9 mouse cellular contexts compared by ENCODE assay signal in genomic region chr13:52254185-52254584, GRCm38 (mm10).
A peak's percentile ranks its signal among the peaks of the same experiment; 100 is the strongest.
DNase-seq lines count a peak whose midpoint lies in the region; ATAC-seq and TF ChIP-seq lines count a peak whose summit lies in the region.
"Had no signal": no experiment of that assay in that cellular context is flagged by ENCODE, and none has a peak within 500 bp of the region (broad histone marks: within the 10 kb centered on the region; RNA-seq: fewer than 3 reads in every experiment).

No protein-coding gene starts in this region.

- H3K4me3 ChIP-seq in gastrocnemius, adult 2 months: no peak overlapping the region
- no peak overlapping the region for H3K4me3 ChIP-seq in embryonic facial prominence, embryonic 11.5 days (ENCODE audit: low read depth, low read length)
- no peak overlapping the region for H3K4me3 ChIP-seq in midbrain, embryonic 13.5 days (replicated peaks)
- H3K4me3 ChIP-seq: neural tube, embryonic 12.5 days had no signal

- H3K27ac ChIP-seq in gastrocnemius, adult 2 months: no peak overlapping the region
- no peak overlapping the region for H3K27ac ChIP-seq in embryonic facial prominence, embryonic 11.5 days (replicated peaks; ENCODE audit: low read depth, low read length)
- no peak overlapping the region for H3K27ac ChIP-seq in midbrain, embryonic 13.5 days
- H3K27ac ChIP-seq: neural tube, embryonic 12.5 days had no signal

- peak; percentile 64 for TF ChIP-seq CTCF in gastrocnemius, adult 2 months (IDR thresholded peaks at IDR 0.05)

- whole genome bisulfite sequencing in embryonic facial prominence, embryonic 11.5 days: 16% methylated on average over 9 of the region's 9 CpGs
- 13% methylated on average over 9 of the region's 9 CpGs for WGBS in midbrain, embryonic 13.5 days

- no peak for DNase-seq in gastrocnemius, adult 2 months
- DNase-seq in gastrocnemius, adult 8-10 months (ENCODE audit: low spot score in 2 of 2): no peak
- DNase-seq in urinary bladder, postnatal 14 days (ENCODE audit: low spot score): peak; percentile 20
- DNase-seq in urinary bladder, postnatal 4 days (ENCODE audit: low spot score in 2 of 2): no peak
- DNase-seq in embryonic facial prominence, embryonic 11.5 days (ENCODE audit: low spot score): peak; percentile 80
- peak; percentile 28 for DNase-seq in layer of hippocampus, adult 9-11 months

- ATAC-seq in embryonic facial prominence, embryonic 11.5 days (replicated peaks; ENCODE audit: insufficient number of reproducible peaks, low FRiP score, low TSS enrichment, low read depth): no peak
- ATAC-seq in midbrain, embryonic 13.5 days: peak; percentile 24; the same call in 1 of the 2 replicates
- ATAC-seq in inflammation-experienced regulatory T-cells, adult 6 months: no peak

- H3K36me3 ChIP-seq in embryonic facial prominence, embryonic 11.5 days (replicated peaks; ENCODE audit: control insufficient read depth, insufficient read depth, low read depth, low read length): no peaks in the 10 kb centered on the region
- no peaks in the 10 kb centered on the region for H3K36me3 ChIP-seq in midbrain, embryonic 13.5 days
- H3K36me3 ChIP-seq: neural tube, embryonic 12.5 days had no signal

- no peak overlapping the region for H3K9ac ChIP-seq in embryonic facial prominence, embryonic 11.5 days (replicated peaks; ENCODE audit: low read length)
- H3K9ac ChIP-seq in midbrain, embryonic 13.5 days (replicated peaks): no peak overlapping the region
- H3K9ac ChIP-seq: neural tube, embryonic 12.5 days had no signal

- no peaks in the 10 kb centered on the region for H3K9me3 ChIP-seq in embryonic facial prominence, embryonic 11.5 days (replicated peaks; ENCODE audit: control insufficient read depth, low read length)
- no peaks in the 10 kb centered on the region for H3K9me3 ChIP-seq in midbrain, embryonic 13.5 days
- H3K9me3 ChIP-seq: neural tube, embryonic 12.5 days had no signal

- no peak overlapping the region for H3K4me2 ChIP-seq in embryonic facial prominence, embryonic 11.5 days (ENCODE audit: low read depth, low read length)
- no peak overlapping the region for H3K4me2 ChIP-seq in midbrain, embryonic 13.5 days (replicated peaks)
- H3K4me2 ChIP-seq: neural tube, embryonic 12.5 days had no signal

- no peaks in the 10 kb centered on the region for H3K27me3 ChIP-seq in embryonic facial prominence, embryonic 11.5 days (ENCODE audit: control insufficient read depth, insufficient read depth, low read length)
- H3K27me3 ChIP-seq in midbrain, embryonic 13.5 days: no peaks in the 10 kb centered on the region
- H3K27me3 ChIP-seq: neural tube, embryonic 12.5 days had no signal

- no peaks in the 10 kb centered on the region for H3K4me1 ChIP-seq in embryonic facial prominence, embryonic 11.5 days (ENCODE audit: control insufficient read depth, insufficient read depth, low read length)
- no peaks in the 10 kb centered on the region for H3K4me1 ChIP-seq in midbrain, embryonic 13.5 days (replicated peaks)
- H3K4me1 ChIP-seq: neural tube, embryonic 12.5 days had no signal

- intact Hi-C loops in gastrocnemius, adult 2 months (cut with DNase I): loop anchor here (2.0 to 5.0 kb wide), 2 partner anchors 281 to 373 kb away; no protein-coding TSS in a partner anchor

Comparison
In these comparisons a context has a peak if more than half of its experiments do, and no peak if none do; other contexts are left out.
1. DNase-seq: peak in urinary bladder, postnatal 14 days (single experiment), embryonic facial prominence, embryonic 11.5 days (single experiment) and layer of hippocampus, adult 9-11 months (single experiment); none in gastrocnemius, adult 2 months (single experiment), gastrocnemius, adult 8-10 months (0 of 2) and urinary bladder, postnatal 4 days (0 of 2).